Mouse (Mus musculus) myocyte (in vitro differentiated cells): Measurements from ENCODE around the gene 1700025G04Rik.

Source experiments
- CEBPB ChIP-seq: IDR thresholded peaks from 2 replicates; pipeline ENCODE4 v1.6.1; 2011; ENCODE audit warnings: mild to moderate bottlenecking, moderate library complexity; ENCODE audit not compliant: poor library complexity, insufficient read depth, severe bottlenecking
- E2F4 ChIP-seq: IDR thresholded peaks from one replicate; pipeline ENCODE4 v1.6.1; 2011; ENCODE audit warnings: mild to moderate bottlenecking, control low read depth, moderate library complexity; ENCODE audit not compliant: insufficient read depth
- MAX ChIP-seq: IDR thresholded peaks from one replicate; pipeline ENCODE4 v1.6.1; 2011; ENCODE audit warnings: low read depth, mild to moderate bottlenecking, control low read depth
- MYOD1 ChIP-seq, 3 experiments: IDR thresholded peaks; one replicate each; pipeline ENCODE4 v1.6.1; 2011; ENCODE audit warnings: control low read depth in 2 of 3, low read depth in 2 of 3, mild to moderate bottlenecking in 2 of 3, moderate library complexity in 1 of 3; ENCODE audit not compliant: insufficient read length in 2 of 3, control insufficient read depth in 1 of 3
- MYOG ChIP-seq, 3 experiments: IDR thresholded peaks; one replicate each; pipeline ENCODE4 v1.6.1; 2011; ENCODE audit warnings: control low read depth in 2 of 3, low read depth in 2 of 3, mild to moderate bottlenecking in 2 of 3; ENCODE audit not compliant: insufficient read length in 2 of 3, control insufficient read depth in 1 of 3, insufficient read depth in 1 of 3
- POLR2A ChIP-seq: IDR thresholded peaks from one replicate; pipeline ENCODE4 v1.6.1; 2011; ENCODE audit warnings: low read depth, mild to moderate bottlenecking, control low read depth, moderate library complexity; ENCODE audit not compliant: insufficient read length
- POLR2AphosphoS2 ChIP-seq: IDR thresholded peaks from one replicate; pipeline ENCODE4 v1.6.1; 2011; ENCODE audit warnings: low read depth, control low read depth; ENCODE audit not compliant: insufficient read length
- SRF ChIP-seq: IDR thresholded peaks from one replicate; pipeline ENCODE4 v1.6.1; 2011; ENCODE audit warnings: low read depth; ENCODE audit not compliant: control insufficient read depth, insufficient read length
- TCF12 ChIP-seq: IDR thresholded peaks from one replicate; pipeline ENCODE4 v1.6.1; 2011; ENCODE audit warnings: mild to moderate bottlenecking, control low read depth; ENCODE audit not compliant: poor library complexity, insufficient read depth, severe bottlenecking
- USF1 ChIP-seq: IDR thresholded peaks from one replicate; pipeline ENCODE4 v1.6.1; 2011; ENCODE audit warnings: low read depth, mild to moderate bottlenecking, control low read depth, moderate library complexity

GRCm38 (mm10) chr1:151983991-151984390, 105.9 kb downstream of the 1700025G04Rik start:
- TF ChIP-seq POLR2A (no peak), MAX (no peak), E2F4 (no peak), TCF12 (no peak), USF1 (no peak), CEBPB (no peak), MYOG (IDR thresholded peaks at IDR 0.05; ENCODE audit: control insufficient read depth in 1 of 3, insufficient read depth in 1 of 3, insufficient read length in 2 of 3, low read depth in 2 of 3) (no peak), MYOD1 (IDR thresholded peaks at IDR 0.05; ENCODE audit: control insufficient read depth in 1 of 3, insufficient read length in 2 of 3, low read depth in 2 of 3) (no peak), POLR2AphosphoS2 (no peak), SRF (no peak)
